Mouse (Mus musculus) ovary, adult 2 months (tissue): ENCODE data around the gene Limk2. TPM values are rescaled to one million over a fixed set of nuclear protein-coding genes. Genes with fewer than 3 reads are reported as not detected.

Source experiments
- polyA plus RNA-seq: library from polyadenylated mRNA; depleted of rRNA; stranded (reverse); fragments of >200 nt; gene quantifications from 2 replicates; pipeline ENCODE4 v1.2.3, GENCODE M21; 2012; rRNA removed

Limk2 gene
- polyA plus RNA-seq, result 95.3 and 106 TPM in 2 replicates

GRCm38 (mm10) chr11:3408997-3409732 lies at the start of gene Limk2:
Limk2 (minus strand) TSS chr11:3409189.

GRCm38 (mm10) chr11:3452167-3452639 lies 43.2 kb upstream of the Limk2 start, which contains the start of gene Rnf185:
Rnf185 (minus strand) TSS chr11:3452363.

GRCm38 (mm10) chr11:3329891-3330451 lies 79.0 kb downstream of the Limk2 start, which contains the start of gene Pik3ip1:
Pik3ip1 (plus strand) TSS chr11:3330401.

Other genes with a start within 250 kb of the Limk2 start
- gene Sfi1, start 215.7 kb downstream of the Limk2 start, polyA plus RNA-seq, result 48.1 and 50.1 TPM in 2 replicates
- gene Eif4enif1, start 206.8 kb downstream of the Limk2 start, polyA plus RNA-seq, result 54.5 and 83.5 TPM in 2 replicates
- 24.2 and 29.4 TPM in 2 replicates for gene Drg1, start 142.8 kb downstream of the Limk2 start, polyA plus RNA-seq
- gene Patz1, start 120.3 kb downstream of the Limk2 start, polyA plus RNA-seq, result 72.3 and 100 TPM in 2 replicates
- gene Pik3ip1, start 78.8 kb downstream of the Limk2 start, polyA plus RNA-seq, result 81.5 and 96.5 TPM in 2 replicates
- 36.3 and 45.6 TPM in 2 replicates for gene Rnf185, start 43.2 kb upstream of the Limk2 start, polyA plus RNA-seq
- gene Pla2g3, start 79.1 kb upstream of the Limk2 start, polyA plus RNA-seq, result 0.51 and 0.77 TPM in 2 replicates
- 4.5 and 5.7 TPM in 2 replicates for gene Inpp5j, start 95.6 kb upstream of the Limk2 start, polyA plus RNA-seq
- gene Selenom, start 105.5 kb upstream of the Limk2 start, polyA plus RNA-seq, result 307 and 321 TPM in 2 replicates
- 67.3 and 77.7 TPM in 2 replicates for gene Smtn, start 131.4 kb upstream of the Limk2 start, polyA plus RNA-seq
- 13.7 and 15.3 TPM in 2 replicates for gene Morc2a, start 240.0 kb upstream of the Limk2 start, polyA plus RNA-seq